Mouse (Mus musculus): Measurements from ENCODE around the gene Dock7. TPM values are rescaled to one million over a fixed set of nuclear protein-coding genes. Genes with fewer than 3 reads are reported as not detected.

The Dock7 gene
- polyA plus RNA-seq, 1 experiment from 2014 or later: 67.1 TPM

GRCm38 (mm10) chr4:99143323-99143722 is 22.6 kb upstream of the Dock7 start:
- Histone ChIP-seq H3K4me3 (no peak overlapping the region), H3K9ac (no peak overlapping the region), H3K36me3 (no peaks in the 10 kb centered on the region), H3K9me3 (peaks cover 5% of the 10 kb centered on the region; the same call in 1 of the 2 replicates), H3K4me2 (replicated peaks) (no peak overlapping the region), H3K4me1 (peaks cover 7% of the 10 kb centered on the region), H3K27me3 (no peaks in the 10 kb centered on the region), H3K27ac (no peak overlapping the region; the same call in 1 of the 2 replicates)
- ATAC-seq (ENCODE audit: low FRiP score, low read depth): peak; percentile 57; the same call in 1 of the 2 replicates
- WGBS: 45% methylated on average over 7 of the region's 7 CpGs

- no peak overlapping the region for H3K27ac ChIP-seq
- no peak overlapping the region for H3K4me3 ChIP-seq
- 86% methylated on average over 3 of the region's 3 CpGs for WGBS
- H3K9ac ChIP-seq: no peak overlapping the region
- H3K4me1 ChIP-seq: peaks cover 7% of the 10 kb centered on the region
- H3K4me2 ChIP-seq (replicated peaks): no peak overlapping the region
- no peaks in the 10 kb centered on the region for H3K36me3 ChIP-seq
- no peaks in the 10 kb centered on the region for H3K27me3 ChIP-seq
- peaks cover 5% of the 10 kb centered on the region; the same call in 1 of the 2 replicates for H3K9me3 ChIP-seq
- ATAC-seq (ENCODE audit: low FRiP score, low read depth): no peak
Observed at GRCm38 (mm10) chr4:99141578-99141977, 20.9 kb upstream of the Dock7 start.

GRCm38 (mm10) chr4:99141171-99141570 is 20.5 kb upstream of the Dock7 start:
- Histone ChIP-seq H3K4me2 (replicated peaks) (no peak overlapping the region), H3K27me3 (no peaks in the 10 kb centered on the region), H3K36me3 (no peaks in the 10 kb centered on the region), H3K4me3 (no peak overlapping the region), H3K4me1 (peaks cover 7% of the 10 kb centered on the region), H3K27ac (no peak overlapping the region), H3K9me3 (peaks cover 5% of the 10 kb centered on the region; the same call in 1 of the 2 replicates), H3K9ac (no peak overlapping the region)
- ATAC-seq (ENCODE audit: low FRiP score, low read depth): no peak
- 90% methylated on average over 1 of the region's 1 CpGs for WGBS

- Histone ChIP-seq H3K4me1 (peaks cover 3% of the 10 kb centered on the region), H3K9me3 (no peaks in the 10 kb centered on the region), H3K27ac (no peak overlapping the region), H3K9ac (no peak overlapping the region), H3K36me3 (no peaks in the 10 kb centered on the region), H3K4me2 (replicated peaks) (no peak overlapping the region), H3K27me3 (no peaks in the 10 kb centered on the region), H3K4me3 (no peak overlapping the region)
- 87% methylated on average over 8 of the region's 8 CpGs for WGBS
- no peak for ATAC-seq (ENCODE audit: low FRiP score, low read depth)
Observed at GRCm38 (mm10) chr4:99137986-99138641, 17.4 kb upstream of the Dock7 start.

- Histone ChIP-seq H3K4me1 (no peaks in the 10 kb centered on the region), H3K9me3 (no peaks in the 10 kb centered on the region), H3K27ac (no peak overlapping the region), H3K27me3 (no peaks in the 10 kb centered on the region), H3K36me3 (no peaks in the 10 kb centered on the region), H3K9ac (no peak overlapping the region), H3K4me2 (replicated peaks) (no peak overlapping the region), H3K4me3 (no peak overlapping the region)
- no peak for ATAC-seq (ENCODE audit: low FRiP score, low read depth)
- 74% methylated on average over 3 of the region's 3 CpGs for WGBS
Observed at GRCm38 (mm10) chr4:99134522-99134921, 13.8 kb upstream of the Dock7 start.

GRCm38 (mm10) chr4:99133326-99133725 is 12.6 kb upstream of the Dock7 start:
- Histone ChIP-seq H3K4me3 (no peak overlapping the region), H3K27me3 (no peaks in the 10 kb centered on the region), H3K9ac (no peak overlapping the region), H3K4me1 (no peaks in the 10 kb centered on the region), H3K36me3 (no peaks in the 10 kb centered on the region), H3K9me3 (no peaks in the 10 kb centered on the region), H3K4me2 (replicated peaks) (no peak overlapping the region), H3K27ac (no peak overlapping the region)
- 93% methylated on average over 8 of the region's 8 CpGs for WGBS
- ATAC-seq (ENCODE audit: low FRiP score, low read depth): no peak

- no peak overlapping the region for H3K4me2 ChIP-seq (replicated peaks)
- no peak overlapping the region for H3K4me3 ChIP-seq
- no peaks in the 10 kb centered on the region for H3K9me3 ChIP-seq
- no peak overlapping the region for H3K27ac ChIP-seq
- no peak overlapping the region for H3K9ac ChIP-seq
- no peaks in the 10 kb centered on the region for H3K27me3 ChIP-seq
- H3K4me1 ChIP-seq: no peaks in the 10 kb centered on the region
- no peak for ATAC-seq (ENCODE audit: low FRiP score, low read depth)
- 71% methylated on average over 6 of the region's 6 CpGs for WGBS
- no peaks in the 10 kb centered on the region for H3K36me3 ChIP-seq
Observed at GRCm38 (mm10) chr4:99132686-99133085, 12.0 kb upstream of the Dock7 start.

GRCm38 (mm10) chr4:99131227-99131653 is 10.5 kb upstream of the Dock7 start:
- Histone ChIP-seq H3K9ac (no peak overlapping the region), H3K4me1 (no peaks in the 10 kb centered on the region), H3K4me3 (no peak overlapping the region), H3K27ac (no peak overlapping the region), H3K9me3 (no peaks in the 10 kb centered on the region), H3K27me3 (no peaks in the 10 kb centered on the region), H3K4me2 (replicated peaks) (no peak overlapping the region), H3K36me3 (no peaks in the 10 kb centered on the region)
- no peak for ATAC-seq (ENCODE audit: low FRiP score, low read depth)
- WGBS: 82% methylated on average over 9 of the region's 9 CpGs

GRCm38 (mm10) chr4:99123546-99123945 is 2.8 kb upstream of the Dock7 start:
- no peaks in the 10 kb centered on the region for H3K27me3 ChIP-seq
- ATAC-seq (ENCODE audit: low FRiP score, low read depth): no peak
- no peak overlapping the region for H3K27ac ChIP-seq
- H3K9me3 ChIP-seq: no peaks in the 10 kb centered on the region
- no peak overlapping the region for H3K4me2 ChIP-seq (replicated peaks)
- no peaks in the 10 kb centered on the region for H3K36me3 ChIP-seq
- peaks cover 29% of the 10 kb centered on the region for H3K4me1 ChIP-seq
- WGBS: 38% methylated on average over 3 of the region's 3 CpGs
- no peak overlapping the region for H3K4me3 ChIP-seq
- H3K9ac ChIP-seq: no peak overlapping the region

- Histone ChIP-seq H3K4me2 (replicated peaks) (no peak overlapping the region), H3K9me3 (no peaks in the 10 kb centered on the region), H3K27ac (no peak overlapping the region), H3K9ac (no peak overlapping the region), H3K4me1 (peaks cover 31% of the 10 kb centered on the region), H3K27me3 (no peaks in the 10 kb centered on the region), H3K36me3 (no peaks in the 10 kb centered on the region), H3K4me3 (no peak overlapping the region)
- no peak for ATAC-seq (ENCODE audit: low FRiP score, low read depth)
- 63% methylated on average over 1 of the region's 1 CpGs for WGBS
Observed at GRCm38 (mm10) chr4:99122786-99123185, 2.1 kb upstream of the Dock7 start.

- peaks cover 35% of the 10 kb centered on the region for H3K4me1 ChIP-seq
- H3K4me3 ChIP-seq: no peak overlapping the region
- 74% methylated on average over 3 of the region's 3 CpGs for WGBS
- no peaks in the 10 kb centered on the region for H3K9me3 ChIP-seq
- no peak for ATAC-seq (ENCODE audit: low FRiP score, low read depth)
- H3K27me3 ChIP-seq: no peaks in the 10 kb centered on the region
- H3K9ac ChIP-seq: 0 out of 2 replicates have a peak overlapping the region, but pooled peaks have one; percentile 20
- H3K27ac ChIP-seq: no peak overlapping the region
- H3K4me2 ChIP-seq (replicated peaks): peak overlapping the region; percentile 68; the same call in 1 of the 2 replicates
- H3K36me3 ChIP-seq: no peaks in the 10 kb centered on the region
Observed at GRCm38 (mm10) chr4:99122047-99122446, 1.3 kb upstream of the Dock7 start.

GRCm38 (mm10) chr4:99121123-99121755 is 524 bp upstream of the Dock7 start:
- Histone ChIP-seq H3K36me3 (no peaks in the 10 kb centered on the region), H3K4me3 (peak overlapping the region; percentile 97), H3K27ac (peak overlapping the region; percentile 80; the same call in 1 of the 2 replicates), H3K27me3 (no peaks in the 10 kb centered on the region), H3K9me3 (no peaks in the 10 kb centered on the region), H3K4me2 (replicated peaks) (peak overlapping the region; percentile 68), H3K4me1 (peaks cover 44% of the 10 kb centered on the region), H3K9ac (peak overlapping the region; percentile 94)
- 2% methylated on average over 17 of the region's 17 CpGs for WGBS
- ATAC-seq (ENCODE audit: low FRiP score, low read depth): no peak
